Mouse (Mus musculus) adrenal gland, postnatal 25 days (tissue): Measurements from ENCODE around the gene Galnt7. TPM values are rescaled to one million over a fixed set of nuclear protein-coding genes. Genes with fewer than 3 reads are reported as not detected.

ENCODE experiments used
- DNase-seq: peaks from one replicate; pipeline ENCODE4 v3.0.0; 2021; ENCODE audit warnings: mixed read lengths
- long read RNA-seq: library from polyadenylated mRNA; stranded (forward); transcript quantifications from one replicate; pipeline ENCODE4 v2.0.0, GENCODE M21; 2021
- total RNA-seq: library from RNA; stranded (reverse); gene quantifications from 2 replicates; pipeline ENCODE4 v1.2.3, GENCODE M21; 2021

The Galnt7 gene
- total RNA-seq: 15.4 and 17.2 TPM in 2 replicates
- long read RNA-seq, full-length matches to known transcripts: 15 of 20 reads
- long read RNA-seq, partial matches to known transcripts: 2 of 20 reads
- long read RNA-seq, other reads (novel, unspliced or antisense): 3 of 20 reads

DNA sequence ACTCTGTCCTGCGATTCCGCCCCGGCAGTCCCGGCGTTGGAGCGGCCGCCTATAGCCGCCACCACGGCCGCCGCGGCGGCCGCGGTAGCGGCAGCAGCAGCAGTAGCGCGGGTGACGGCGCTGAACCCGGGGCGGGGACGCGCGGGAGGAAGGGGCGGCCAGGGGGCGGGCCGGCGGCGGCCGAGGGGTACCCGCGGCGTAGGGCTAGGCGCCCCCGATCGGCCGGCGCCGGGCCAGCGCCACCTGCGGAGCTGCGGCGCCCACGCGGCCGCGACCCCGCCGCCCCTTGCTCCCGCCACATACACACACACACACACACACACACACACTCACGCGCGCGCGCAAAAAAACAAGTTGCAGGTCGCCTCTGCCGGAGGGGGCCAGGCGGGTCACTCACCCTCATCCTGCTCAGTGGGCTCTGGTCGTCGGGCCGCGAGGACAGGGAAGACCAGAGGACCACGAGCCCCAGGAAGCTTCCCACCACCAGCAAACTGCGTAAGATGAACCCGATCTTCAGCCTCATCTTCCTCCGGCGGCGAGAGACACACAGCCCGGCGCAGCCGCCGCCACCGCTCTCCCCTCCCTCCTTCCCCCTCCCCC is at the start of gene Galnt7:
Gene Galnt7, minus strand, starts transcription at position 577 of the 600 bp plus-strand sequence.
- DNase-seq: peak; percentile 83

DNA sequence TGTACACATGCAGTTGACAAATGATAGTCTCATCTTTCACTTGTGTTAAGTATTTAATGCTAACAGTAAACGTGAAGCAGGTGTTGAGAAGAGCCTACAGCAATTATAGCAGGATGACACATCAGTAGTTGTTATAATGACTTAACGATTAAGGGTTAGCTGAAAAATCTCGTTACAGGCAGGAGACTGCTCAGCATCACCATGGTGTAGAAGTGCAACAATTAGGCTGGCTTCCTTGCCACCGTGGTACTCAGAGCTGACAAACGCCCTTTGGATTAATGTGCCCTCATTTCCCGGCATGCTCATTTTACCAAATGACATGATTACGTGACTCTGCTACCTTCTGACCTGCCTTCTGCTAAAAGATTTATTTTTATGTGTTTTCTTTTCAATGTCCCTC is 35.8 kb upstream of the Galnt7 start:
- DNase-seq: no peak

DNA sequence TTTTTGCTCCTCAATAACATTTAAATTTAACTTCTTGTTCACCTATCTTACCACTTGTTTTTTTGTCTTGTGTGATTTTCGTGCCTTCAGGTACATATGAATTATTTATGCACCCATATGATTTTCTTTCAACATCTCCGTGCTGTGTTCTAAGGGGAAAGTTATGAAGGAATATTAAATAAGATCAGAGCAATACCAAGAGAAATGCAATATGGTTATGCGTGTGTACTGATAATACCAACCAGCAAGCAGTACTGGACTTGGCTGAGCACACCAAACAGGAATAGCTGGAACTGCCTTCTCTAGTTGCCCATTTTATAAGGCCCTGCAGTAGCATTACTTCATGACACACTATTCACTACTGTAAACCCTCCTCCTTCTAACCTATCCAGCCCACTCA is 33.0 kb upstream of the Galnt7 start:
- no peak for DNase-seq

DNA sequence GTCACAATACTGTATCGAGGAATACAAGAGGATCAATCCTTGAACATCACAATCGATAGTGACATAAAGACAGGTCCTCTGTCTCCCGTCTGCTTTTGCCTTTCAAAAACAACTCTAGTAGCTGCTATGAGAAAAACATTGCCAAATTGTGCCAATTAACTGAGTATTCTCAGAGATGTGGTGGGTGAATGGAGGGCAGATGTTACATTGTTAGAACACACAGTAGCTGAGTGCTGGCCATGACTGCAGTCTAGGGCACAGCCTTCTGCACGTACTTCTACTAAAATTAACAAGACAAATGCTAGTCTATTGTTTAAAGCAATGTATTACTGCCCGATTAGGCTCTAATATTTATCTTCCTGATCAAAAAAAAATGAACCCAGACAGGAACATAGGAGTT is 27.2 kb upstream of the Galnt7 start:
- DNase-seq: no peak

DNA sequence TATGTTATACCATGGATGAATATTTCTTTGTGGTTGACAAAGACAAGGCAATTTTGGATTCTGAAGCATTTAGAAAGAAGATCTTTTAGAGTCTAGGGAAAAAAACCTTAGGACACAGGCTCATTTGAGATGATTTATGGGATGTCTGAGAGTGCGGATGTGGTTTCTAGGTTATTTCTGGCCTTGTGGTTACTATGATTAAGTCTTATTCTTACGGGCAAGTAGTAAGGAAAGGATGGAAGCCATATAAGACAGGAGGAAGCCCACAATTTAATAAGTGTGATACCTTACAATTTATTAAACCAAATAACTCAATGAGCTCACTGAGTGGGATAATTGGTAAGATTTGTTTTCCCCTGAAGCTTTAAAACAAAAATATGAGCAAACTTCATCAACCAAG is 11.3 kb upstream of the Galnt7 start:
- no peak for DNase-seq

DNA sequence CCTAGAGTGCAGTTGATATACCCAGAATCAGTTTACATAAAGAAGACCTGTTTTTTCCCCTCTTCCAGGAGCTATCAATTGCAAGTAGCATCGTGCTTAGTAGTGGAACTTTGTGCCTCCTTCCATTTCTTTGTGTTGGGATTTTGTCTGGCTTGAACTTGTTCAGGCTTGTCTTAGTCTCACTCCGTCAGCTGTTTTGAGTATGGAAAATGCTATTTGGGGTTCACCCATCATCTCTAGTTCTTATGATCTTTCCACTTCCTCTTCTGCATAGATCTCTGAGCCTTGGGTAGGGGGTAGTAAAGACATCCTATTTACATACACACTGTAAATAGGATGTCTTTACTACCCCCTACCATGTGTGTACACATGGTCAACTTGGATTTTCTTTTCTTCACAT is 7.2 kb upstream of the Galnt7 start:
- no peak for DNase-seq

DNA sequence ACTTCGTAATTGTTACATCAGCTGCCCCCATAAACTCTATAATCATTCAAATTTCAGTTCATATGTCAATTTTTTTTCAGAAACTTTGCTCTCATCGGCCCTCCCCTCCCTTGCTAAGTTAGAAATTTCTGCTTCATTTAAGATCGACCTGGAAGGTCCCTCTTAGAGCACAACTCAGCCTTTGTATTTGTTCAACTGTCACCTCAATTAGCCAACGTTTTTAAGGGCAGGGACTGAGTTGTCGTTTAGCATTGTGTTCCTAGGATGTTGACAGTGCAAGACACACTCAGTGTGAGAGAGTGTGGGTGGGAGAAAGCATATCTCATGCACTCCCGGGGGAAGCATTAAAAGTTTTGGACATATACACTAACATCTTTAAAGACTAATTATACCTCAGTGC is 3.6 kb upstream of the Galnt7 start:
- DNase-seq: no peak

DNA sequence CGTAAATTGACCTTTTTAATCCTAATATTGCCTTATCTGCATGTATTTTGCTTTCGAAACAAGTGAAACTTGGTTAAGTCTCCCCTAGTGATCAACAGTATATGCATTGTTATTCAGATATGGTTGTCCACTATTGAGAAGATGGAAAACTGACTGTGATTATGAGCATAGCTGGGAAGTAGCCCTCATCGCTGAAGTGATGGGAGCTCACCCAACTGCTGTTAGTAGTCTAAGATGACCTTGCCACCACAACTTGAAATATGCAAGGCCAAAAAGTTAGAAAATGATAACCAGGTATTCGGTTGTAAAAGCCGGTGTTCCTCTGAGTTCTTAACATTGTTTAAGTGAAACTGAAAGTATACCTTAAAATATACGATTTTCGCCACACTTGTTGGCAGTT is 1.3 kb upstream of the Galnt7 start:
- no peak for DNase-seq

DNA sequence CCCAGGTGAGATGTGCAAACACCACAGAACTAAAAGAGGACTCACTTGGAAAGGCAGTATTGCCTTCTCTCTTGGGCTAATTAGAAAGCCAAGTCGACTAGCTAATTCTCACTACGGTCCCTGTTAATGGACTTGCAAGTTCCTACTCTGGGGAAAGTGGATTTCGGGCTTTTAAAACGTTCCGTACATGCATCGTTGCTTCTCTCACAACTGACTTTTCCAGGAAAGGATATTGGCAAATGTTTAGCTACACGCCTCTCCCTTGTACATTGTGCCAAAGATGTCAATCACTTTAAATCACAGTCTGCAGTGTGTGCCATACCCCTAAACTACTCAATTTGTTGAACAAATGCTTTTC is 915 bp upstream of the Galnt7 start:
- DNase-seq: no peak

DNA sequence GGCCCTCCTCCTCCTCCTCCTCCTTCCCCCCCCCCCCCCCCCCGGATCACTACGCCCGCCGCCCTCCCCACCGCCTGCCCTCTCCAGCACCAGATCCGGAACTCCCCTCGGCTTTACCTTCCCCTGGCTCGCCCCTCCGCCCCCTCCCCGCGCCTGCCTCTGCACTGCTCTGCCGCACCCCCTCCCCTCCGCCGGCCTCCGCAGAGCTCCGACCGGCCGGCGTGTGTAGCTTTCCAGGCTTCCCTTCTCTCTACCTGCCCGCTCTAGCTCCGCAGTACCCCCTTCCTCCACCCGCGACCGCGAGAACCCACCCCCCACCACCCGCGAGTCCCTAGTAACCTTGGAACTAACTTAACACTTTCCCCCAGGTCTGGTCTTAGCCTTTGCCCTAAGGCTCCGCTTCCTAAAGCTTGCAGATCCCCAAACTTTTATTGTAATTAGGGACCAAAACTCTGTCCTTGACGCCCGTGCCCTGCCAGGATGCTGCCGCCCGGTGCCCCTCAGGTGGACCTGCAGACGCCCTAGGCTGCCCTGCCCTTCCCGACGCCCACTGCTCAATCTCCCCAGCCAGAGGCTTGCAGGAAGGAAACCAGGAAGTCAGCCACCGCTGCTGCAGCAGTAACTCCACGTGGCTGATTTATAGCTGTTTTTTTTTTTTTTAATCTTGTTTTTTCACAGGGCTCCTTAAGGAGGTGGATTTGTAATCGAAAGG is 380 bp upstream of the Galnt7 start:
- DNase-seq: peak; percentile 40

DNA sequence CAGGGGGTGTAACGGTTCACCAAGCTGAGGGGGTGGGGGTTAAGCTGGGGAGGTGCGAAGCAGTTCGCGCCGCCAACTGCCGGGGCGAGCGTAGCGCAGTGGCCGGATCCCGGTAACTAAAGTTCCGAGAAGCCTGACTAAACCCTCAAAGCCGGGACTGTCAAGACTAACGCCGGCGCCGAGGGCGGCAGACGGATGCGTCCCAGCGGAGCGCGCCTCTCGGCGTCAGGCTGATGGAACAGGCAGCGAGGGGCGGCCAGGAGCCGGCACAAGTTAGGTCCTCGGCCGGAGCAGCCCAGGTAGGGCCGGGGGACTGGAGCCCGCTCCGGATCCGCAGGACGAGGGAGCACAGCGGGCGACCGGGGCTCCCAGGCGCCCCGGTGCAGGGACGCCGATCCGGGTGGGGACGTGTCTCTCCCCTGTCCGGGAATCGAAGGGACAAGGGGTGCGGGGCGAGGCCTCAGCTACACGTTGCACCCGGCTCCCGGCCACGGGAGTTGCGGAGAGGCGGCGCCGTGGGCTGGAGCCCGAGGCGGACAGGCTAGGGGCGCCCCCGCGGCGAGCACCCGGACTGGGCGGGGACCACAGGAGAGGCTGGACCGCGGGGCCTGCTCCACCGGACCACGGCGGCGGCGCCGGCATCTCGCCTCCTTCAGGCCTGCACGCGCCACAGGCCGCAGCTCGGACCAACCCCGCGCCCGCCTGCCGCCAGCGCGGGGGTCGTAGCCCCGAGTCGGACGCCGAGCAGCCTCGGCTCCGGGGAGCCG is 960 bp downstream of the Galnt7 start:
- DNase-seq: peak; percentile 81

DNA sequence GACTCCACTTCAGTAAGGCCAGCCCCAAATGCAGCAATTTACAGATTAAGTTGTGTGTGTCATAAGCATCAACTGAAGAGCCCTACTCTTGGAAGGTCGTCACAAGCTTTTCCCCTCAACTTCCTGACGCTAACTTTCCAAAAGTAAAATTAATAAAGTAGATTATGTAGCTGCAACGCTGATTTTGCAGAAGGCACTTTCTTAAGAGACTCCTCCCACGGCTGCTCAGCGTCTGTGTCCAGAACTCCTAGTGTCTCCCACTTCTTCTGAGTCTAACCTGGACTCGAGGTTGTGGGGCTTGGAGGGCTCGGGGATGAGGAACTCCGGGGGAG is 1.5 kb downstream of the Galnt7 start:
- DNase-seq: no peak

DNA sequence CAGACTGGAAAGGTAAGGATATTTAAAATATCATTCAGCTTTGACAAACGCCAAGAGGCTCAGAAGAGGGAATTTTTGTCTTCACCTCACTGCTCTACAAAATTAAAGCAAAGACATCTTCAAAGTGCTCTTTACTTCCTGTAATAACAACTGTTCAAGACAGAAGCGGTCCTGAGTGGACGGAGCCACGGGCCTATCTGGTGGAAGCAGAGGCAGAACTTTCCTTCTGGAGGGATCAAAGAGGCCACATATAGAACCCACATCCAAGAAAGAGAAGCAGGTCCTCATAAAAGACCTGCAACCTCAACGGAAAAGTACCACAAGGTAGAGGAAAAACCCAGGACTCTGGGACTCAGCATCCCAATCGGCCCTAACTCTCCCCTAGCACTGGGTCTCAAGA is 2.6 kb downstream of the Galnt7 start:
- DNase-seq: no peak

DNA sequence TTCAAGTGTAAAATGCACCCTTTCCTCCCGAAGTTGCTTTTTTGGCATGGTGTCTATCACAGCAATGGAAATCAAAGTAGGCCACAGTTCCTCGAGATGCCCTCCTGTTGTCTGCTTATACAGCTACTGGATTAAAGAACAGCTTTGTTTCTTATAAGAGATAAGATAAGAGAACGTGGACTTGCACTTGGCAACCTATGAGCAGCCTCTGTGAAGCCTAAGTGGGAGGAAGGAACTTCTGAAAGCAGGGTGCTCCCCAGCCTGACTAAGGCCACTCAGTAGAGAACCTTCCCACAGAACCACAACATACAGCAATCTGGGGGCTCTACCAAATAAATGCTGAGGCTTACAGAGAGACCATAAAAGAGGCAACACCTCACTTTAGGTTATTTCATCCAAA is 5.3 kb downstream of the Galnt7 start:
- DNase-seq: no peak

DNA sequence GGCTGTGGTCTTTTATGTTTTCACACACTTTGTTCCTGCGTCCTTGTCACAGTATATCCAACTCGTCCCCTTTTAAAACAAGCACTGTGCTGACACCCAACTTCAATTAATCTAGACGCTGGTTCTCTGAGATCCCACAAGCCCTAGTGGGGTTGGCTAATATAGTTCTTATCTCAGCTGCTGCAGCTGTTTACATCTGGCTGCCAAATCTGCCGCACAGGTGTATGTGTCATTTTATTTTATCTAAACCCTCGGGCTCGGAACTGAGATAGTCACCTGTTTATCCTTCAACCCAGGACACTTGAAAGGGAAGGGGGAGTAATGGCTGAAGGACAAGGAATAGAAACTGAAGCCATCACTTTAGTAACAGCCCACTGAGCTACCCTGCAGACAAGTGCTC is 8.6 kb downstream of the Galnt7 start:
- DNase-seq: no peak

DNA sequence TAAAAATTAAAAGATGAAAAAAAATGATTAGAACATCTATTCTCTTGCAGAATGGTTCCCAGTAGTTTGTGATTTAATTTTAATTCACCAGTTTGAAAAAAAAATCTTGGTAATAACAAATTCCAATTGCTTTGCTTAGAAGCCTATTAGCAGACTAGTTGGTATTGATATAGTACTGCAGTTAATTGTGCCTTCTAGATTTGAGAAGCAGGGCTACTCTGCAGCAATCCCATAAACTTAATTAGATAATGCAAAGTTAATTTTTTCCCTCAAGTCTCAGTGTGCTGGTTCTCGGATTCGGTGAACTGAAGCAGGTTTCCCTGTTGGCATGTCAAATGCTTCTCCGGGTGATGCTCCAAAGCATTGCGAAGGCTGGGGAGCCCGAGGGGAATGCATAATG is 10.1 kb downstream of the Galnt7 start:
- no peak for DNase-seq

DNA sequence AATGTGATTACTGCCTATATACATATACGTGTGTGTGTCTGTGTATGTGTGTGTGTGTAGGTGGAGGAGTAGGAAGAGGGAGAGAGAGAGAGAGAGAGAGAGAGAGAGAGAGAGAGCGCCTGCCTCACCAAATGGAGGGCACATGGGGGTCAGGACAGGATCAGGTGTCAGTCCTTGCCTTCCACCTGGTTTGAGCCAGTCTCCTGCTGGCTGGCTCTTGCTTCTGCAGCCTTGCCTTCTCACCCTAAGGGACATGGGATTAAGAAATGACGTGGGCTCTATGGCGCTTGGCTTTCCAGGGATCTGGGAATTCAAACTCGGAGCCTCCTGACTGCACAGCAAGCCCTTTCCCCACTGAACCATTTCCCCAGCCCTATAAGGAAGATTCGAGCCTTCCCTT is 13.9 kb downstream of the Galnt7 start:
- DNase-seq: no peak

DNA sequence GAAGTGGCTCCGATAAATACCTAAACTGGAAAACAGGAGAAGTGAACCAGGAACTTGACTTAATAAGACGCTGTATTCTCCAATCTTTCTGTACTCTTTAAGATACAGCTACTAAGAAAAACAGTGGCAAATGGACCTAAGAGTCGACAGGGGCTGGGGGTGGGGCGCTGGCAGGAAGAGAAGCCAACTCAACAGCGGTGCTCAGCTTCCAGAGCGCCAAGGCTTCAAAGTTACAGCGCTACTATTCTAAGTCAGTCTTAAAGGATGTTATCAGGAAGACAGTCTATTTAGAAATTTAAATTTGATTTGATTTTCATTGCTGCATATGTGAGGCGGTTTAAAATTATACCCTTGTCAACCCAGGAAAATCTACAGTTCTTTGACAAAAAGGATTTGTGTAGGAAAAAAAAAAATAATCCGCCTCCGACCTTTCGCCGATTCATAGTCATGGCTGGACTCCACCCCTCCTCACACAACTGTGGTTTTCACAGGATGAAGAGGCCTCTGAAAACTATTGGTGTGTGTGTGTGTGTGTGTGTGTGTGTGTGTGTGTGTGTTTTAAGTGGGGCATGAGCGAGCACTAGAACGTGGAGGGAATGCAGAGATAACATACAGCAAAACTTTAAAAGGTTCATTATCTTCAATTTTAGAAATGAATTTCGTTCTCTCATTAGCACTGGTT is 15.1 kb downstream of the Galnt7 start:
- no peak for DNase-seq

DNA sequence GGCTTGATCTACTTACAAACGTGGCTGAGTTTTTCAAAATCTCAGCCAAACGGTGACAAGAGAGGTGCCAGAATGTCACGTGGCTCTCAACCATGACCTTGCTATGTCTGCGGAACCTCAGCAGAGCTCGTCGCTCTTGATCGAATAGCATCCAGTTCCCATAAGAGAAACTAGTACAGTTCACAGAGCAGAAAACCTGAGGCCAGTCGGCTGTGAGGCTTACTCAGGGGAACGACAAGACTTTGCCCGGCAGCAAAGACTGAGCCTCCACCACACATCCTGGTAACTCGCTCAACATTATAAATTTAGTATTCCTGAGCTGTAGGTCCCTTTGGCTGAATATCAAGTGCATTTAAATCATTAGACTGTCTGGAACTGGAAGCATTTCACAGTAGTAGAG is 16.1 kb downstream of the Galnt7 start:
- DNase-seq: no peak

DNA sequence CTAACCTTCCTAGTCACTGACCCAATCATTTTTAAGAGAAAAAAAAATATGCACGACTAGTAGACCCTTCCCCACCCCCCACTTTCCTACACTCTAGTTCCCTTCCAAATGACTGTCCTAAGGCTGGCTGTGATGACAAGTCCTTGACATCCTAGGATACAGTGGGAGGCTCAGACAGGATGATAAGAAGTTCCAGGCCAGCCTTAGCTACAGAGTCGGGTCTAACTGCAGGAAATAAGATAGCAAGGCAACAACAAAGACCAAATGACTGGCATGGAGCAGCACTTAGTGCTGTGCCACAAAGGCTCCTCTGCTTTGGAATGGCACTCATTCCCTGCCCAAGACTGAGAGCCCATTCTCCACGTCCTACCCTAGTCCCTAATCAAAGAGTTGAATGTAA is 16.6 kb downstream of the Galnt7 start:
- no peak for DNase-seq

DNA sequence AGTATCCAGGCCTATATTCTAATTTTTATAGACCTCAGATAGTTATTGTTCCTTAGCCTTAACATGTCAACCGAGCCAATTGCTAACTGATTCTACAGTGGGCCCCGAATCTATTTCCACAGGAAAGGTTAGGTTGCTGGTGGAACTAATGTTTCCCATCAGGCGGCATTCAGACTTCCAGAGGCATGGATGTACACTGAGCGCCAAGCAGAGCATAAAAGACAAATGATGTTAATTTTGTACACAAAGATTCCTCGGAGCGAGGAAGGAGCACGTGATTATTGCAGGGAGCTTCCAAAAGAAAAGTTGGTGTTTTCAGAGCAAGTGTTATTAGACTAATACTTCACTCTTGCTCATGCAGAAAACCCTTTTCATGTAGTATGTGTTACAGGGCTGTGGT is 21.1 kb downstream of the Galnt7 start:
- no peak for DNase-seq

DNA sequence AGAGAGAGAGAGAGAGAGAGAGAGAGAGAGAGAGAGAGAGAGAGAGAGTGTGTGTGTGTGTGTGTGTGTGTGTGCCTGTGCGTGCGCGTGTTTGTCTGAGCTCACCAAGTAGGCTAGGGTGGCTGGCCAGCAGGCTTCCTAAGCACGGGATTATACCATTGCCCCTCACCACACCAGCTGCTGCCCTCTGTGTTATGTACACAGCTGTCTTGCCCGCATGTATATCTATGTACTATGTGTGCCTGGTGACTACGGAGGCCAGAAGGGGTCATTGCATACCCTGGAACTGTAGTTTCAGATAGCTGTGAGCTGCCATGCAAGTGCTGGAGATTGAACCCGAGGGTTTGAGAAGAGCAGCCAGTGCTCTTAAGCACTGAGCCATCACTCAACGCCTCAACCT is 22.7 kb downstream of the Galnt7 start:
- DNase-seq: no peak
